Mouse (Mus musculus) midbrain, embryonic 11.5 days (tissue): ENCODE data around the gene Gm28048. TPM values are rescaled to one million over a fixed set of nuclear protein-coding genes. Genes with fewer than 3 reads are reported as not detected.

Experiments used
- ATAC-seq: fragments of 200-750 bp; cut with Nextera tagmentation; 2 replicates; pipeline ENCODE4 v1.8.0; 2017; ENCODE audit warnings: moderate TSS enrichment, moderate library complexity; ENCODE audit not compliant: low FRiP score
- DNase-seq: peaks from one replicate; pipeline ENCODE4 v3.0.0; 2015; ENCODE audit warnings: low spot score; ENCODE audit errors: missing footprints
- H3K27ac ChIP-seq: fragments of 300-500 bp; sonication (generic); 2 replicates; pipeline ENCODE4 v1.5.1; 2014; ENCODE audit warnings: low read depth, low read length
- H3K27me3 ChIP-seq: fragments of 300-500 bp; sonication (generic); 2 replicates; pipeline ENCODE4 v1.6.1; 2014; ENCODE audit warnings: mild to moderate bottlenecking, low read length, moderate library complexity, mixed read lengths; ENCODE audit not compliant: control insufficient read depth, insufficient read depth
- H3K36me3 ChIP-seq: fragments of 300-500 bp; sonication (generic); 2 replicates; pipeline ENCODE4 v1.6.1; 2014; ENCODE audit warnings: mild to moderate bottlenecking, low read length, moderate library complexity, mixed read lengths; ENCODE audit not compliant: control insufficient read depth, insufficient read depth
- H3K4me1 ChIP-seq: fragments of 300-500 bp; sonication (generic); 2 replicates; pipeline ENCODE4 v1.6.1; 2014; ENCODE audit warnings: low read length; ENCODE audit not compliant: control insufficient read depth, insufficient read depth
- H3K4me2 ChIP-seq: fragments of 300-500 bp; sonication (generic); 2 replicates; pipeline ENCODE4 v1.6.1; 2014; ENCODE audit warnings: mild to moderate bottlenecking, moderate library complexity
- H3K4me3 ChIP-seq: fragments of 300-500 bp; sonication (generic); 2 replicates; pipeline ENCODE4 v1.5.1; 2014; ENCODE audit warnings: low read depth, low read length
- H3K9ac ChIP-seq: fragments of 300-500 bp; sonication (generic); 2 replicates; pipeline ENCODE4 v1.6.1; 2014; ENCODE audit warnings: low read length
- H3K9me3 ChIP-seq: fragments of 300-500 bp; sonication (generic); 2 replicates; pipeline ENCODE4 v1.6.1; 2016; ENCODE audit warnings: low read length; ENCODE audit not compliant: control insufficient read depth
- WGBS: fragments of 180-500 bp; shearing (Covaris S2); extraction: QIAGEN DNeasy Blood & Tissue Kit; methylation state at CpG from one replicate; pipeline ENCODE4 v1.1.7; 2014; 5-methylcytosine and 5-hydroxymethylcytosine counted together
- polyA plus RNA-seq: library from polyadenylated mRNA; unstranded; fragments of >200 nt; fragmentation: Nextera tagmentation; extraction: Ambion mirVana; gene quantifications from 2 replicates; pipeline ENCODE4 v1.2.1, GENCODE M21; 2014

Gm28048 gene
- polyA plus RNA-seq, 1 experiment from 2014 or later = 5.6 TPM

DNA sequence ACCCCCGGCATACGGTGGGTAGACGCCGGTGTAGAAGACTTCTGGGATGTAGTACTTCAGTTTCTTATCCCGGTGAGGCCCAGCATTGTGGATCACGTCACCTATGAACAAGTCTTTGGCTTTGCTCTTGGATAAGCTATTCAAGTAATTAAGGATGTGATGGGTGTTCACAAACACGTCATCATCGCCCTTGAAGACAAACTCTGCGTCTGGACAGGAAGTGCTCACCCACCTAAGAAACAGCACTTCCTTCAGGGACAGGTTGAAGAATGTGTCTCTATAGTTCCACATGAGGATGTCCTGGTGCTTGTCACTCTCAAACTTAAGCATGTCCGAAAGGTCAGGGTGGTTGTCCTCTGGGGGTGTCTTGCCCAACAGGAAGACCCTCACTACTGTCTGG, 145.6 kb downstream of the Gm28048 start:
- Histone ChIP-seq H3K27ac (no peak overlapping the region), H3K4me2 (no peak overlapping the region), H3K4me1 (no peaks in the 10 kb centered on the region), H3K27me3 (no peaks in the 10 kb centered on the region), H3K4me3 (no peak overlapping the region), H3K9ac (no peak overlapping the region), H3K9me3 (no peaks in the 10 kb centered on the region), H3K36me3 (no peaks in the 10 kb centered on the region)
- 92% methylated on average over 10 of the region's 10 CpGs for WGBS
- DNase-seq (peak; percentile 10), ATAC-seq (no peak)

DNA sequence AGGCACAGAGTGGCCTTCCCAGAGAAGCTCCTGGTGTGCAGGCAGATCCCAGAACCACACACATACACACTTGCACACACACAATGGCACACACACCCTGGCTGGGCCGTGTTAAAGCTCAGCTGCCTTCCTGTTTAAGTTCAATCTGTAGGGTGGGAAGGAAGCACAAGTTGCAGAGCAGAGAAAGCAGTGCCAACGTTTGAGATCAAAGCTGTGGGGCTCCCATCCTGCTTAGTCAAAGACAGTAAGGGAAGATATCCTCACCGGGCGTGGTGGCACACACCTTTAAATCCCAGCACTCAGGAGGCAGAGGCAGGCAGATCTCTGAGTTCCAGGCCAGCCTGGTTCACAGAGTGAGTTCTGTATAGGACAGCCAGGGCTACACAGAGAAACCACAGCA, 149.3 kb downstream of the Gm28048 start:
- H3K9me3 ChIP-seq = no peaks in the 10 kb centered on the region
- no peaks in the 10 kb centered on the region for H3K27me3 ChIP-seq
- no peak overlapping the region for H3K27ac ChIP-seq
- ATAC-seq = no peak
- no peaks in the 10 kb centered on the region; the same call in 1 of the 2 replicates for H3K4me1 ChIP-seq
- no peaks in the 10 kb centered on the region for H3K36me3 ChIP-seq
- 87% methylated on average over 4 of the region's 4 CpGs for WGBS
- no peak overlapping the region for H3K9ac ChIP-seq
- no peak overlapping the region for H3K4me2 ChIP-seq
- DNase-seq = no peak
- H3K4me3 ChIP-seq = no peak overlapping the region

DNA sequence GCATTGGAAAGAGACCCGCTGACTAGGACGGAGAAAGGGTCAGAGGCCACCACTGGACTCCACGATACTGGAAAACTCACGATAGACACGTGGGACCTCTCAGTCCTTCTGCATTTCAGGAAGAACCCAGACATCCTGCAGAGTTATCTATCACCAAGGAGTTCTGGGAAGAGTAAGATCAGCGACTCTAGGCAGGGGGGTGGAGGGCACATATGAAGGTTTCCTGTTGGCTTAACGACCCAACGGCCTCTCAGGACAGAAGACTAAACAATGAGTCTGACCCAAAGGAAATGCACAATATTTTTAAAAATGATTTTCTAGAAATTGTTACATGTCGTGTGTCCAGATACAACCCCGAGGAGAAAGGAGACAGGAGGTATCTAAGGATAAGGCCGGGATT, 150.0 kb downstream of the Gm28048 start:
- Histone ChIP-seq H3K4me2 (no peak overlapping the region), H3K4me3 (no peak overlapping the region), H3K36me3 (no peaks in the 10 kb centered on the region), H3K9me3 (no peaks in the 10 kb centered on the region), H3K27ac (no peak overlapping the region), H3K9ac (no peak overlapping the region), H3K4me1 (no peaks in the 10 kb centered on the region; the same call in 1 of the 2 replicates), H3K27me3 (no peaks in the 10 kb centered on the region)
- ATAC-seq (no peak), DNase-seq (no peak)
- 89% methylated on average over 11 of the region's 11 CpGs for WGBS

DNA sequence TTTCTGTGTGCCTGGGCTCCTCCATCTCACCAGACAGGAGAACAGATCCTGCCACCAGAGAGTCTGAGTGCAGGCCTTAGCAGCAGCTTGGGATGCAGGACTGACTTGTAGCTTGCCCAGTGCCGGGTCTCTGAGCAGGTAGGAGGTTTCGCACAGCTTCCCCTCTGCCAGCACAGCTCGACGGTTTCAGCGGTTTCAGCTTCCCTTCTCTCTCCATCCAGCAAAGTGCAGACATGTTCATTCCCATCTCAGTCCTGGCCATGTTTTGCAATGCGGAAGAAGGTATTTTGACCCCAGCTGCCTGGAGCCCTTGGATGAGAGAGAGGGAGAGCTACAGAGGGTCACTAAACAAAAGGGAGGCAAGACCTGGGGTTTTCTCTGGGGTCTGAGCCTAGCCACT, 151.2 kb downstream of the Gm28048 start:
- no peak overlapping the region for H3K4me2 ChIP-seq
- H3K9ac ChIP-seq = no peak overlapping the region
- no peak for ATAC-seq
- H3K27me3 ChIP-seq = no peaks in the 10 kb centered on the region
- no peaks in the 10 kb centered on the region for H3K36me3 ChIP-seq
- no peak overlapping the region for H3K27ac ChIP-seq
- no peaks in the 10 kb centered on the region for H3K9me3 ChIP-seq
- H3K4me1 ChIP-seq = no peaks in the 10 kb centered on the region; the same call in 1 of the 2 replicates
- H3K4me3 ChIP-seq = no peak overlapping the region
- WGBS = 73% methylated on average over 6 of the region's 6 CpGs
- no peak for DNase-seq

DNA sequence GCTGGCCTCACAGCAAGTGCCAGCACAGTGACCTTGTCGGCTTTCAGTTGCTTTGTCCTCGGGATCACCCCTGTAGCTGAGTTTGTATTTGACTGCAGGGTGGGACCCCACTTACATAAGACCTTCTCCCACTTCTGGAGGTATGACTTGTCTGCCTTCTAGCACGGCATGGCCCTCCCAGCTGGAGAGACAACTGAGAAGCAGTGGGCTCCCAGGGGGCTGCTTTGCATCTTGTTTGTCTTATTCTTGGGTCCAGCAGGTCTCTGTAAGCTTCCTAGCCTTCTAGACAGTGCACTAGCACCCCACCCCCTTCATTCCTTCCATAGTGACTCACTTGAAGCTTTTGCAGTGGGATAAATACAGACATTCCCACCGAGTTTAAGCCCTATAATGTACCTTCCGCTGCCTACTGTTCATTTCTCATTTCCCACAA, 151.7 kb downstream of the Gm28048 start:
- ATAC-seq (no peak), DNase-seq (peak; percentile 66)
- Histone ChIP-seq H3K27me3 (no peaks in the 10 kb centered on the region), H3K4me3 (no peak overlapping the region), H3K4me2 (no peak overlapping the region), H3K27ac (no peak overlapping the region), H3K9me3 (no peaks in the 10 kb centered on the region), H3K9ac (no peak overlapping the region), H3K4me1 (no peaks in the 10 kb centered on the region; the same call in 1 of the 2 replicates), H3K36me3 (no peaks in the 10 kb centered on the region)
- WGBS = 58% methylated on average over 5 of the region's 5 CpGs

DNA sequence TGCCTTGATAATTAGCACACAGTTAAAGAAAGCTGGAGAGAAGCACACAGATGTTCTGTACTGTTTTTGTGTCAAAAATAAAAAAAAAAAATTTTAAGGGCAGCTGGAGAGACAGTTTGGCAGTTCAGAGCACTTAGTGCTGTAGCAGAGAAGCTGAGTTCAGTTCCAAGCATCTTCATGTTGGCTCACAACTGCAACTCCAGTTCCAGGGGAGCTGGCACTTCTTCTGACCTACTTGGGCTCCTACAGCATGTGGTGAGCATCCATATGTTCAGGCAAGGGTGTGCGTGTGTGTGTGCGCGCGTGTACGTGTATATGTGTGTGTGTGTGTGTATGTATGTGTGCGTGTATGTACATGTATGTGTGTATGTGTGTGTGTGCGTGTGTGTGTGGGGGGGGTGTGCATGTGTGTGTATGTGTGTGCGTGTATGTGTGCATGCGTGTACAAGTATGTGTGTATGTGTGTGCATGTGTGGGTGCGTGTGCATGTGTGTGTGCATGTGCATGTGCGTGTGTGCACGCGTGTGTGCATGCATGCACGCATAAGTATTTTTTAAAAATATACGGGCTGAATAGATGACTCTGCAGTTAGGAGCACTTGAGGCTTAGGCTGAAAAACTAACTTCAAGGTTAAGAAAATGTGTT, 152.8 kb downstream of the Gm28048 start:
- no peaks in the 10 kb centered on the region for H3K9me3 ChIP-seq
- H3K9ac ChIP-seq = no peak overlapping the region
- WGBS = 97% methylated on average over 15 of the region's 15 CpGs
- H3K4me3 ChIP-seq = no peak overlapping the region
- H3K27me3 ChIP-seq = no peaks in the 10 kb centered on the region
- H3K27ac ChIP-seq = no peak overlapping the region
- no peaks in the 10 kb centered on the region; the same call in 1 of the 2 replicates for H3K4me1 ChIP-seq
- H3K36me3 ChIP-seq = no peaks in the 10 kb centered on the region
- no peak for ATAC-seq
- no peak overlapping the region for H3K4me2 ChIP-seq
- DNase-seq = peak; percentile 64

DNA sequence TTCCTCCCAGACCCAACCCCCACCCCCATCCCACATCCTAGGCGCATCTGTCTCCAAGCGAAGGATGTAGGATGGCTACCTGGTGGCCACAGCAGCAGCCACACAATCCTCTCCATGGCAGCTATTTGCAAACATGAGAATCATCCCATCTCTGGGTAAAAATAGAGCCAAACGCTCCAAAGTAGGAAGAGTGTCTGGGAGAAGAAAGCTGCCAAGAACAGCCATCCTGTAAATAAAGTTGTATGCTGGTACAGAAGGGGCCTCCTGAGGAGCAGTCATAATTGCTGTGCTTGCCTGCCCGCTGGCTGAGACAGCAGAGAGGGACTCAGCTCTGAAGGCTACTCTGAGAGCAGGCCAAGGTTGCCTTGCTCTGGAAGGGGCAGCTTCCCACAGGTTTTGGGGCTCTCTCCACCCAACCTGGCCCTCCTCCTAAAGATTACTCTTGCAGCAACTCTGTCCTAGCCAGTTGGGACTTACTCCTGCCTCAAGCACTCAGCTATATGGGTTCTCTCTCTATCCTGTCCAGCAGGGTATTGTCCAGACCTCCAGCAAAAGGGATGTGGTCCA, 154.3 kb downstream of the Gm28048 start:
- DNase-seq (peak; percentile 61), ATAC-seq (no peak)
- no peak overlapping the region for H3K4me2 ChIP-seq
- no peaks in the 10 kb centered on the region for H3K36me3 ChIP-seq
- 91% methylated on average over 4 of the region's 4 CpGs for WGBS
- no peaks in the 10 kb centered on the region; the same call in 1 of the 2 replicates for H3K4me1 ChIP-seq
- no peaks in the 10 kb centered on the region for H3K27me3 ChIP-seq
- no peak overlapping the region for H3K27ac ChIP-seq
- H3K9me3 ChIP-seq = no peaks in the 10 kb centered on the region
- no peak overlapping the region for H3K9ac ChIP-seq
- no peak overlapping the region for H3K4me3 ChIP-seq

DNA sequence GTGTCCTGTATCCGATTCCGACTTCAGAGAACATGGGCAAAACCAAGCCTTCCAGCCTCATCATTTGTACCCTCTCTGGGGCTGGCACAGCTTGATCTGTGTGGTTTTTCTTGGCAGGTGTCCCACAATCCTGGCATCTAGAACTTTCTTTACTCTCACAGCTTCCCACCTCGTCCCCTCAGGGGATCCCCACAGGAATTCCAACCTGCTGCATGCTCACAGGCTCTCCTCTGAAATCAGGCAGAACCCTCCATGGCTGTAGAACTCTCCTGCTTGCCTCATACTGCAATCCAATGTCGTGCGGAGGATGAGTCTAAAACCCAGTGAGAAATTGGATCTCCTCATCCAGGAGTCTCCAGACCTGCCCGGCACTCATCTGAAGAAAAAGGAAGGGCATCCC, 155.2 kb downstream of the Gm28048 start:
- WGBS = 92% methylated on average over 6 of the region's 6 CpGs
- no peak overlapping the region for H3K4me2 ChIP-seq
- no peak overlapping the region for H3K27ac ChIP-seq
- no peak overlapping the region for H3K9ac ChIP-seq
- no peak overlapping the region for H3K4me3 ChIP-seq
- H3K9me3 ChIP-seq = no peaks in the 10 kb centered on the region
- no peaks in the 10 kb centered on the region for H3K27me3 ChIP-seq
- DNase-seq (peak; percentile 19), ATAC-seq (no peak)
- no peaks in the 10 kb centered on the region for H3K36me3 ChIP-seq
- H3K4me1 ChIP-seq = no peaks in the 10 kb centered on the region; the same call in 1 of the 2 replicates

DNA sequence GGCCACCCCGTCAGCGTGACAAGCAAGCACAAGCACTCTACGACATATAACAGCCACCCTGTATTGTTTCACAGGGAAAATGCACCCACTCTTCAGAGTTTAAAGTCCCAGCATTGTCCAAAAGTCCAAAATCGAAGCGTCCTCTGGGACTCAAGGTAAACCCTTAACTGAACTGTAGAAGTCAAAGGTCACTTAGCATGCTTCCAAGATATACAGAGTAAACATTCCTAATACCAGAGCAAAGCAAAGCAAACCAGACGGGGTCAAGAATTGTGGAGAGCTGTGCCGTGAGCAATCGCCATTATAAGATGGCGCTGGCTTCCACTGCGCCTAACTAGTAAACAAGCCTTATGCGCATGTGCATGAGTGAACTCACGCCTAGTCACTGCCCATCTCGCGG, 155.8 kb downstream of the Gm28048 start:
- DNase-seq = peak; percentile 51
- Histone ChIP-seq H3K9me3 (no peaks in the 10 kb centered on the region), H3K4me1 (no peaks in the 10 kb centered on the region; the same call in 1 of the 2 replicates), H3K9ac (no peak overlapping the region), H3K4me3 (no peak overlapping the region), H3K36me3 (no peaks in the 10 kb centered on the region), H3K27me3 (no peaks in the 10 kb centered on the region), H3K4me2 (no peak overlapping the region), H3K27ac (no peak overlapping the region)
- 95% methylated on average over 14 of the region's 14 CpGs for WGBS
- ATAC-seq = no peak
